Mouse (Mus musculus) embryonic facial prominence, embryonic 13.5 days (tissue): ENCODE data around the gene Clec4b2. TPM values are rescaled to one million over a fixed set of nuclear protein-coding genes. Genes with fewer than 3 reads are reported as not detected.
"Not testable (repeated sequence)": the region's sequence is repeated elsewhere in the genome, so short reads cannot be mapped to it uniquely, and the experiment has no call there.

ENCODE experiments used
- ATAC-seq: fragments of 200-750 bp; cut with Nextera tagmentation; 2 replicates; pipeline ENCODE4 v1.8.0; 2017; ENCODE audit warnings: low read depth; ENCODE audit not compliant: insufficient number of reproducible peaks, insufficient read depth, low FRiP score, low TSS enrichment
- H3K27ac ChIP-seq: fragments of 300-500 bp; sonication (generic); 2 replicates; pipeline ENCODE4 v1.5.1; 2015; ENCODE audit warnings: moderate library complexity, mild to moderate bottlenecking, inconsistent platforms
- H3K27me3 ChIP-seq: fragments of 300-500 bp; sonication (generic); 2 replicates; pipeline ENCODE4 v1.6.1; 2015; ENCODE audit warnings: mild to moderate bottlenecking, inconsistent platforms
- H3K36me3 ChIP-seq: fragments of 300-500 bp; sonication (generic); 2 replicates; pipeline ENCODE4 v1.6.1; 2015; ENCODE audit warnings: mild to moderate bottlenecking, inconsistent platforms
- H3K4me1 ChIP-seq: fragments of 300-500 bp; sonication (generic); 2 replicates; pipeline ENCODE4 v1.6.1; 2015; ENCODE audit warnings: inconsistent platforms
- H3K4me2 ChIP-seq: fragments of 300-500 bp; sonication (generic); 2 replicates; pipeline ENCODE4 v1.6.1; 2015; ENCODE audit warnings: moderate library complexity, mild to moderate bottlenecking, inconsistent platforms
- H3K4me3 ChIP-seq: fragments of 300-500 bp; sonication (generic); 2 replicates; pipeline ENCODE4 v1.5.1; 2015; ENCODE audit warnings: mild to moderate bottlenecking, inconsistent platforms
- H3K9ac ChIP-seq: fragments of 300-500 bp; sonication (generic); 2 replicates; pipeline ENCODE4 v1.6.1; 2015; ENCODE audit warnings: mild to moderate bottlenecking, inconsistent platforms
- H3K9me3 ChIP-seq: fragments of 300-500 bp; sonication (generic); 2 replicates; pipeline ENCODE4 v1.6.1; 2016; ENCODE audit warnings: inconsistent platforms
- WGBS: fragments of 180-500 bp; shearing (Covaris S2); methylation state at CpG from one replicate; pipeline ENCODE4 v1.1.7; 2015; ENCODE audit warnings: mixed read lengths; 5-methylcytosine and 5-hydroxymethylcytosine counted together
- polyA plus RNA-seq: library from polyadenylated mRNA; unstranded; fragments of >200 nt; fragmentation: Nextera tagmentation; extraction: Ambion mirVana; gene quantifications from 2 replicates; pipeline ENCODE4 v1.2.1, GENCODE M21; 2015

The Clec4b2 gene
- polyA plus RNA-seq, 1 experiment from 2014 or later = not detected

DNA sequence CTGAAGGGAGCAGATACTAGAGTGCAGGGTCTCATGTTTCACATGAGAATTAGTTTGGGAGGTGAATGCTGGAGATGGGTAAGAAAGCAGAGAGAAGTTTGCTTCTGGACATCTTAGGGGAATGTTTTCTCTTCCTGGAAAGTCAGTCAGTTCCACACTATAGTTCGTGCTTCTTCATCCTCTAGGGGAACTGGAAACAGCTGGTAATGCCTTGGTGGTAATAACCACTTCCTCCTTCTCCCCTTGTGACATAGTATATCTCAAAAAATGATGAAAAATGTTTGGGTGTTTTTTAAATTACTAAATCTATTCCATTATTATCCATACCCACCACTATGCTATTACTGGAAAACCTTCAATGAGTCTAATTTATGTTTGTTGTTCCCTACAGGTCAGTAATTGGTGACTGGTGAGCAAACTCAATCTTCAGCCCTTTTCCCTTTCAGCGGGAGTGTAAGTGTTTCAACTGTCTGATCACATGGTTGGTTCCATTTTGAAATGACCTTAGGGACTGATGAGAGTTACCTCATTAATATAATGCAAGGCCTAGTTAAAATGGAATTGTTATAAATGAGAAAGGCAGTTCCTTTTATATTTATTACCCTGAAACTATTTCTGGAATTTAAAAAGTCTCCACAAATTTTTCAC lies 55.0 kb downstream of the Clec4b2 start:
- WGBS = 64% methylated on average over 2 of the region's 2 CpGs
- Histone ChIP-seq H3K9ac (no peak overlapping the region), H3K27ac (no peak overlapping the region), H3K4me2 (no peak overlapping the region), H3K4me3 (no peak overlapping the region), H3K4me1 (no peaks in the 10 kb centered on the region), H3K27me3 (no peaks in the 10 kb centered on the region), H3K9me3 (no peaks in the 10 kb centered on the region), H3K36me3 (no peaks in the 10 kb centered on the region)
- no peak for ATAC-seq

DNA sequence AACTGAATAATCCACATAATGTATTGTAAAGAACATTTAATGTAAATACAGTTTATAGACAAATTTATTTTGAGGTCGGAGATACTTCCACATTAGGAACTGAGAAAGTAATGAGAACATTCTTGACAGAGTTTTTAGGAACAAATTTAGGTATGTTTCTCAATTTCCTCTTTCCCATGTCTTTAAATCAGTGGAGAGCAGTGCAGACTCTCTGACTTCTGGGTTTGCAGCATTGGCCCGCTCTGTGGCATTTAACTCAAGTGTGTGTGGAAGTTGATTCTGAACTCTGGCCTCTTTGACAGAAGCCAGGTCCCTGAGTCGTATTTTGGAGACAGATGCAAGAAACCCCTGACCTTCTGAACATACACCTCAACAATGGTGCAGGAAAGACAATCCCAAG lies 57.0 kb downstream of the Clec4b2 start, which contains the start of gene Clec4n:
Clec4n (plus strand) TSS at position 200 of the 400 bp plus-strand sequence.
- Histone ChIP-seq H3K4me1 (no peaks in the 10 kb centered on the region), H3K27me3 (no peaks in the 10 kb centered on the region), H3K4me2 (no peak within 1 kb of the TSS), H3K36me3 (no peaks in the 10 kb centered on the region), H3K9ac (no peak within 1 kb of the TSS), H3K4me3 (no peak within 1 kb of the TSS), H3K9me3 (no peaks in the 10 kb centered on the region), H3K27ac (no peak within 1 kb of the TSS)
- no peak for ATAC-seq
- WGBS = 70% methylated on average over 3 of the region's 3 CpGs

DNA sequence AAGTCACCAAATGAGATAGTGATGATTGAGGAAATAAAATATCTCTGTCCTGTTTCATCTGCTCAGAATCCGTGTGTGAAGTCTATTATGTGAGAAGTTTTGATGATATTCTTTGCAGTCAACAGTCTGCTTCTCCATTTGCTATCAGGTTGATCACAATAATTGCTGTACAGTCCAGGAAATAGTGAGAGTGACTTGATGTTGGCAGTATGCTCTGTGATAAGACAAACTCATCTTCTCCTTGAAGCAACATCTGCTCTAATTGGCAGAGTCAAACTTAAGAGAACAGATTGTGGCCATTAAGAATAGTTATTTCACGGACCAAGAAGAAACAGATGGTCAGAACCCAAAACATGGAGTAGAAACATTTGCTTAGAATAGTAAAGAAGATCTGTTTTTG lies 58.5 kb downstream of the Clec4b2 start:
- Histone ChIP-seq H3K4me3 (no peak overlapping the region), H3K4me1 (no peaks in the 10 kb centered on the region), H3K9me3 (no peaks in the 10 kb centered on the region), H3K36me3 (no peaks in the 10 kb centered on the region), H3K27me3 (no peaks in the 10 kb centered on the region), H3K4me2 (no peak overlapping the region), H3K27ac (no peak overlapping the region), H3K9ac (no peak overlapping the region)
- ATAC-seq = no peak
- WGBS = 71% methylated on average over 2 of the region's 2 CpGs

DNA sequence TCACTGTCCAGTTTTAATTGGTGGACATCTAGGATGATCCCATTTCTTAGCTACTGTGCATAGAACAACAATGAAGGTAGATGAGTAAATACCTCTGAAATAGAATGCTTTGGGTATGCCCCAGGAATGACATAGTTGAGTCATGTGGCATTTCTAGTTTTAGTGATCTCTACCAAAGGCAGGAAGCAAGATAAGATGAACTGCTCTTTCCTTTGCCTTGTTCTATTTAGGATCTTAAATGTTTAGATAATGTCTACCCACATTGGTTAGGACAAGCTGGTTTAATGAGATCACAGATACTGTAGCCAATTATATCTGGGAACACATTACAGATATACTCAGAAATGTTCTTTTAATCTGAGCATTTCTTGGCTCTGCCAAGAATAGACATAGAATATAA lies 64.9 kb downstream of the Clec4b2 start:
- ATAC-seq = no peak
- Histone ChIP-seq H3K4me1 (no peaks in the 10 kb centered on the region), H3K4me2 (no peak overlapping the region), H3K9ac (no peak overlapping the region), H3K27me3 (no peaks in the 10 kb centered on the region), H3K27ac (no peak overlapping the region), H3K4me3 (no peak overlapping the region), H3K9me3 (no peaks in the 10 kb centered on the region), H3K36me3 (no peaks in the 10 kb centered on the region)

DNA sequence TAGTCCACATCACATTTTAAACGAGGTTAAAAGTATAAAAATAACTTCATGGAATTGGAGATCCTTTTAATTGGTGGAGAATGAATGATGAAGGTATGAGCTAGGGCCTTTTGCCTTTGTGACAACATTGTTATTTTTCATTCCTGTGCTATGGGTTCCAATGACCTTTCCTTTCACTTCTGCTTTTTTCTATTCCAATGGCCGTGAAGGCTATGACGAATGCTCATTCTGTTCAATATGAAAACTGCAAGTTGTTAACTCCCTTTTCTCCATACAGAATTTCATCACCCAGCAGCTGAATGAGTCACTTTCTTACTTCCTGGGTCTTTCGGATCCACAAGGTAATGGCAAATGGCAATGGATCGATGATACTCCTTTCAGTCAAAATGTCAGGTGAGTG lies 71.5 kb downstream of the Clec4b2 start:
- Histone ChIP-seq H3K4me2 (no peak overlapping the region), H3K27ac (no peak overlapping the region), H3K4me1 (no peaks in the 10 kb centered on the region), H3K27me3 (no peaks in the 10 kb centered on the region), H3K36me3 (no peaks in the 10 kb centered on the region), H3K9ac (no peak overlapping the region), H3K4me3 (no peak overlapping the region), H3K9me3 (no peaks in the 10 kb centered on the region)
- no peak for ATAC-seq
- WGBS = 84% methylated on average over 5 of the region's 5 CpGs

DNA sequence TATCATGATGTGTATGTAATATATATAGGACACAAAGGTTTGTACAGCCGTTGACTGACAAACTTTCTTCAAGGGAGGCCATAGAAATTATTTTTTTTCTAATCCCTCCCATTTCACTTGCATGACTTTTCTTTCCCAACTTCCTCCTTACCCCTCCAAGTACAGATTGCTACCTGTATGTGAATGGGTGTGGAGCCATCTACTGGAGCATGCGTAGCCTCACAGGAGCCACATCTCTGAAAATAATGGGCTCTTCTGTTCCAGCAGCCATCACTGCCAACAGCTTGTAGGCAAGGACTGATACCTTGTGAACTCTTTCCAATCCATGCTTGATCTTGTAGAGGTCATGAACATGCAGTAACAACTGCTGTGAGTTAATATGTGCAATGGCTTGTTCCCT lies 76.2 kb downstream of the Clec4b2 start:
- not testable (repeated sequence) for H3K4me1 ChIP-seq, H3K4me2 ChIP-seq, H3K9ac ChIP-seq, ATAC-seq, H3K4me3 ChIP-seq, H3K36me3 ChIP-seq, H3K27me3 ChIP-seq, H3K27ac ChIP-seq, H3K9me3 ChIP-seq
- whole genome bisulfite sequencing = 85% methylated on average over 2 of the region's 2 CpGs

DNA sequence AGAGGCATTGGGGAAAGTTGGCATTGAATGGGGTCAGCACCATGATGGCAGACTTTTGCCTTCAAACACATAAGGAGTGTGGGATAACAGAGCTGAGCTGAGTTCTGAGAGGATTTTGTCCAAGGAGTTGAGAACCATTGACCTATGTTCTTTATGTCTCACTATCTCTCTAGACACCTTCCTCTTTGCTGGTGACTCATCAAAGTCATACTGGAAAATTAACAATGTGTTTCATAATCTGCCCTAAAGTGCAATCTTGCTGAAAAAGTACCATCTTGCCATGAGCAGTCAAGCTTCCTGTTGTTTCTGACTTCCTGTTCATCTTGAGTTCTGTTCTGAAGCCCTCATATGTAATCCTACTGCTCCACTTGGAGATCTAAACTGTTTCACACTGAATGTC lies 80.0 kb downstream of the Clec4b2 start:
- Histone ChIP-seq H3K9me3 (no peaks in the 10 kb centered on the region), H3K27me3 (no peaks in the 10 kb centered on the region), H3K4me3 (no peak overlapping the region), H3K4me1 (no peaks in the 10 kb centered on the region), H3K4me2 (no peak overlapping the region), H3K27ac (no peak overlapping the region), H3K9ac (no peak overlapping the region), H3K36me3 (no peaks in the 10 kb centered on the region)
- no peak for ATAC-seq

Other genes starting within 250 kb of the Clec4b2 start
- gene Clec4a3, start 220.4 kb upstream of the Clec4b2 start, polyA plus RNA-seq = 1.7 and 2.6 TPM in 2 replicates
- 0.61 TPM in 1 of 2 replicates, not detected in the other for gene Clec4a4, start 182.5 kb upstream of the Clec4b2 start, polyA plus RNA-seq
- gene Clec4b1, start 122.9 kb upstream of the Clec4b2 start, polyA plus RNA-seq = not detected in 2 replicates
- gene Clec4a2, start 66.5 kb upstream of the Clec4b2 start, polyA plus RNA-seq = 2.4 and 4.5 TPM in 2 replicates
- gene Clec4n, start 57.0 kb downstream of the Clec4b2 start, polyA plus RNA-seq = 1.5 and 1.6 TPM in 2 replicates
- gene Clec4d, start 89.2 kb downstream of the Clec4b2 start, polyA plus RNA-seq = not detected in 2 replicates
- 0.25 TPM in 1 of 2 replicates, not detected in the other for gene Clec4e, start 117.0 kb downstream of the Clec4b2 start, polyA plus RNA-seq
- gene Vmn2r19, start 135.4 kb downstream of the Clec4b2 start, polyA plus RNA-seq = not detected in 2 replicates
- gene Vmn2r20, start 245.2 kb downstream of the Clec4b2 start, polyA plus RNA-seq = not detected in 2 replicates